Mouse (Mus musculus) heart, embryonic 11.5 days (tissue): ENCODE measurements around the gene Iqsec1. TPM values are rescaled to one million over a fixed set of nuclear protein-coding genes. Genes with fewer than 3 reads are reported as not detected.
A peak's percentile ranks its signal among the peaks of the same experiment; 100 is the strongest.

Experiments used
- ATAC-seq: fragments of 200-750 bp; cut with Nextera tagmentation; replicated peaks from 2 replicates; pipeline ENCODE4 v1.8.0; 2017; ENCODE audit warnings: moderate library complexity; ENCODE audit not compliant: insufficient number of reproducible peaks, low FRiP score, low TSS enrichment
- H3K27ac ChIP-seq: fragments of 300-500 bp; sonication (generic); 2 replicates; pipeline ENCODE4 v1.5.1; 2014; ENCODE audit warnings: mild to moderate bottlenecking, low read depth, low read length
- H3K27me3 ChIP-seq: fragments of 300-500 bp; sonication (generic); 2 replicates; pipeline ENCODE4 v1.6.1; 2014; ENCODE audit warnings: mild to moderate bottlenecking, low read length, mixed read lengths; ENCODE audit not compliant: control insufficient read depth, insufficient read depth
- H3K36me3 ChIP-seq: fragments of 300-500 bp; sonication (generic); 2 replicates; pipeline ENCODE4 v1.6.1; 2014; ENCODE audit warnings: mild to moderate bottlenecking, low read length, moderate library complexity, mixed read lengths; ENCODE audit not compliant: control insufficient read depth, insufficient read depth
- H3K4me1 ChIP-seq: fragments of 300-500 bp; sonication (generic); 2 replicates; pipeline ENCODE4 v1.6.1; 2014; ENCODE audit warnings: low read length; ENCODE audit not compliant: control insufficient read depth, insufficient read depth
- H3K4me2 ChIP-seq: fragments of 300-500 bp; sonication (generic); 2 replicates; pipeline ENCODE4 v1.6.1; 2014; ENCODE audit warnings: mild to moderate bottlenecking, moderate library complexity
- H3K4me3 ChIP-seq: fragments of 300-500 bp; sonication (generic); 2 replicates; pipeline ENCODE4 v1.5.1; 2014; ENCODE audit warnings: low read depth, low read length
- H3K9ac ChIP-seq: fragments of 300-500 bp; sonication (generic); 2 replicates; pipeline ENCODE4 v1.6.1; 2014; ENCODE audit warnings: mild to moderate bottlenecking, low read depth, low read length, moderate library complexity
- H3K9me3 ChIP-seq: fragments of 300-500 bp; sonication (generic); replicated peaks from 2 replicates; pipeline ENCODE4 v1.6.1; 2016; ENCODE audit warnings: low read length; ENCODE audit not compliant: control insufficient read depth
- WGBS: fragments of 180-500 bp; shearing (Covaris S2); extraction: QIAGEN DNeasy Blood & Tissue Kit; methylation state at CpG from one replicate; pipeline ENCODE4 v1.1.7; 2014; ENCODE audit not compliant: insufficient replicate concordance; 5-methylcytosine and 5-hydroxymethylcytosine counted together
- polyA plus RNA-seq: library from polyadenylated mRNA; unstranded; fragments of >200 nt; fragmentation: Nextera tagmentation; extraction: Ambion mirVana; gene quantifications from 2 replicates; pipeline ENCODE4 v1.2.1, GENCODE M21; 2014

The Iqsec1 gene
- polyA plus RNA-seq, 1 experiment from 2014 or later: 18.1 TPM

- no peak overlapping the region for H3K4me2 ChIP-seq
- no peak overlapping the region for H3K4me3 ChIP-seq
- no peak overlapping the region for H3K27ac ChIP-seq
- H3K9ac ChIP-seq: no peak overlapping the region
- peaks cover 24% of the 10 kb centered on the region for H3K4me1 ChIP-seq
- H3K36me3 ChIP-seq: no peaks in the 10 kb centered on the region
- no peaks in the 10 kb centered on the region for H3K9me3 ChIP-seq
- no peaks in the 10 kb centered on the region for H3K27me3 ChIP-seq
- WGBS: 73% methylated on average over 1 of the region's 1 CpGs
- ATAC-seq: no peak
These were observed 211.2 kb downstream of the Iqsec1 start for GRCm38 (mm10) chr6:90777302-90777701.

- Histone ChIP-seq H3K27ac (no peak overlapping the region), H3K9me3 (no peaks in the 10 kb centered on the region), H3K36me3 (no peaks in the 10 kb centered on the region), H3K4me1 (peaks cover 13% of the 10 kb centered on the region; the same call in 1 of the 2 replicates), H3K27me3 (no peaks in the 10 kb centered on the region), H3K9ac (no peak overlapping the region), H3K4me3 (no peak overlapping the region), H3K4me2 (no peak overlapping the region)
- 86% methylated on average over 1 of the region's 1 CpGs for WGBS
- no peak for ATAC-seq
These were observed 212.9 kb downstream of the Iqsec1 start for GRCm38 (mm10) chr6:90775606-90776005.

- ATAC-seq: no peak
- no peak overlapping the region for H3K4me3 ChIP-seq
- no peak overlapping the region for H3K4me2 ChIP-seq
- H3K9me3 ChIP-seq: no peaks in the 10 kb centered on the region
- H3K9ac ChIP-seq: no peak overlapping the region
- peak overlapping the region; percentile 3; the same call in 1 of the 2 replicates for H3K27ac ChIP-seq
- no peaks in the 10 kb centered on the region for H3K36me3 ChIP-seq
- no peaks in the 10 kb centered on the region for H3K27me3 ChIP-seq
- H3K4me1 ChIP-seq: peaks cover 8% of the 10 kb centered on the region; the same call in 1 of the 2 replicates
These were observed 214.7 kb downstream of the Iqsec1 start for GRCm38 (mm10) chr6:90773811-90774233.

- Histone ChIP-seq H3K27me3 (no peaks in the 10 kb centered on the region), H3K9ac (no peak overlapping the region), H3K36me3 (no peaks in the 10 kb centered on the region), H3K4me1 (peaks cover 8% of the 10 kb centered on the region; the same call in 1 of the 2 replicates), H3K27ac (no peak overlapping the region), H3K9me3 (no peaks in the 10 kb centered on the region), H3K4me2 (no peak overlapping the region), H3K4me3 (no peak overlapping the region)
- ATAC-seq: no peak
- 73% methylated on average over 5 of the region's 5 CpGs for WGBS
These were observed 216.4 kb downstream of the Iqsec1 start for GRCm38 (mm10) chr6:90772120-90772519.

- no peak overlapping the region for H3K9ac ChIP-seq
- peaks cover 17% of the 10 kb centered on the region for H3K4me1 ChIP-seq
- 53% methylated on average over 2 of the region's 2 CpGs for WGBS
- H3K27ac ChIP-seq: no peak overlapping the region
- no peak overlapping the region for H3K4me3 ChIP-seq
- H3K9me3 ChIP-seq: no peaks in the 10 kb centered on the region
- no peak for ATAC-seq
- no peaks in the 10 kb centered on the region for H3K36me3 ChIP-seq
- H3K4me2 ChIP-seq: no peak overlapping the region
- no peaks in the 10 kb centered on the region for H3K27me3 ChIP-seq
These were observed 220.0 kb downstream of the Iqsec1 start for GRCm38 (mm10) chr6:90768526-90768925.

GRCm38 (mm10) chr6:90767874-90768273 is 220.6 kb downstream of the Iqsec1 start:
- no peaks in the 10 kb centered on the region for H3K36me3 ChIP-seq
- no peak overlapping the region for H3K27ac ChIP-seq
- peaks cover 19% of the 10 kb centered on the region for H3K4me1 ChIP-seq
- WGBS: 70% methylated on average over 1 of the region's 1 CpGs
- H3K4me3 ChIP-seq: no peak overlapping the region
- H3K9ac ChIP-seq: no peak overlapping the region
- no peaks in the 10 kb centered on the region for H3K27me3 ChIP-seq
- no peak overlapping the region for H3K4me2 ChIP-seq
- ATAC-seq: no peak
- H3K9me3 ChIP-seq: no peaks in the 10 kb centered on the region

GRCm38 (mm10) chr6:90764753-90765152 is 223.7 kb downstream of the Iqsec1 start:
- 67% methylated on average over 2 of the region's 2 CpGs for WGBS
- H3K4me2 ChIP-seq: no peak overlapping the region
- H3K27ac ChIP-seq: peak overlapping the region; percentile 63
- H3K36me3 ChIP-seq: no peaks in the 10 kb centered on the region
- 0 out of 2 replicates have a peak overlapping the region, but pooled peaks have one; percentile 28 for H3K9ac ChIP-seq
- H3K27me3 ChIP-seq: no peaks in the 10 kb centered on the region
- H3K4me1 ChIP-seq: peaks cover 36% of the 10 kb centered on the region
- H3K4me3 ChIP-seq: no peak overlapping the region
- ATAC-seq: 0 out of 2 replicates have a peak, but pooled peaks have one; percentile 4
- no peaks in the 10 kb centered on the region for H3K9me3 ChIP-seq

GRCm38 (mm10) chr6:90763959-90764591 is 224.4 kb downstream of the Iqsec1 start:
- Histone ChIP-seq H3K4me3 (no peak overlapping the region), H3K9ac (no peak overlapping the region), H3K27ac (peak overlapping the region; percentile 63), H3K4me1 (peaks cover 37% of the 10 kb centered on the region), H3K4me2 (peak overlapping the region; percentile 32), H3K36me3 (no peaks in the 10 kb centered on the region), H3K9me3 (no peaks in the 10 kb centered on the region), H3K27me3 (no peaks in the 10 kb centered on the region)
- 40% methylated on average over 18 of the region's 18 CpGs for WGBS
- peak; percentile 75 for ATAC-seq

GRCm38 (mm10) chr6:90763295-90763694 is 225.2 kb downstream of the Iqsec1 start:
- no peak for ATAC-seq
- Histone ChIP-seq H3K4me3 (no peak overlapping the region), H3K4me1 (peaks cover 37% of the 10 kb centered on the region), H3K9ac (no peak overlapping the region), H3K9me3 (no peaks in the 10 kb centered on the region), H3K4me2 (peak overlapping the region; percentile 37; the same call in 1 of the 2 replicates), H3K36me3 (no peaks in the 10 kb centered on the region), H3K27ac (no peak overlapping the region), H3K27me3 (no peaks in the 10 kb centered on the region)
- WGBS: 72% methylated on average over 4 of the region's 4 CpGs
